Mouse (Mus musculus): ENCODE measurements around the gene Fam214b.

Fam214b gene

DNA sequence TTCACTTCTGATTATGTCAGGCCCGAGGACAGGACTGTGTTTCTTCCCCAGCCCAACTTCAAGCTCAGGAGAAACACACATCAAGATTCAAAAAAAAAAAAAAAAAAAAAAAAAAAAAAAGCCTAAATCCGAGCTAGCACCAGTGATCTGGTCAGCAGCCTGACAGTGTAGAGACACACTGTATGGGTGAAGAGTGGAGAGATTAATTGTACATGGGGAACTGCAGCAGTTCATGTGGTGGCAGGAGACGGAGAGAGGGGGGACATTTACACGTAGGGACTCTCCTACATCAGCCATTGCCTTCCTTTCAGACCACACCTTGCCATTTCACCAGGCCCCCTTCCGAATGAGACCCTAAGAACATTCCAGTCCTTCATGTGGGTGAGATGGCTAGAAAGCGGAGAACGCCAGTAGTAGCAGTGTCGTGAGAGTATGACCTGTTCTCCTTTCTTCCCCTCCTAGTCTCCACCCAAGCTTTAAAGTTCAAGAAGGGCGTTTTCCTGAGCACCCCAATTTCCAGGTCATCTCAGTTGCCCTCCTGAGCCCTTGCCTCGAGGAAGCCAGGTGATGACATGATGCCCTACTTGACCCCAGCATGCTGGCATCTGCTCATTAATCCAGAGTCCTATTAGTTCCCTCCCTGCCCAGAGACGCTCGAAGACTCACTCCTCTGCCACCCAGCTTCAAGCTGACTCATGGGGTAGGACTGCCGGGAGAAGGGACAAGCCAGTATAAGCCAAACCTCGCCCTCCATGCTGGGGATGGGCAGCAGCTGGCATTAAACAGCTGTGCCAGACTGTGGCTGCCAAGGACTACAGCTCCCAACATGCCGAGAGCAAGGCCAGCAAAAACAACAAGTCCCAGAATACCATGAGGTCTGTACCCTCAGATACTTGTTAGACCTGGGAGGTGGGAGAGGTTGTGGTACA lies 7.2 kb downstream of the Fam214b start:
- DNase-seq (ENCODE audit: low read depth, low spot score), result peak; percentile 61

- no peak for DNase-seq (ENCODE audit: low read depth, low spot score)
These were observed 8.0 kb downstream of the Fam214b start for GRCm38 (mm10) chr4:43037860-43038566.

GRCm38 (mm10) chr4:43036356-43036755 lies 9.7 kb downstream of the Fam214b start:
- no peak for DNase-seq (ENCODE audit: low read depth, low spot score)

DNA sequence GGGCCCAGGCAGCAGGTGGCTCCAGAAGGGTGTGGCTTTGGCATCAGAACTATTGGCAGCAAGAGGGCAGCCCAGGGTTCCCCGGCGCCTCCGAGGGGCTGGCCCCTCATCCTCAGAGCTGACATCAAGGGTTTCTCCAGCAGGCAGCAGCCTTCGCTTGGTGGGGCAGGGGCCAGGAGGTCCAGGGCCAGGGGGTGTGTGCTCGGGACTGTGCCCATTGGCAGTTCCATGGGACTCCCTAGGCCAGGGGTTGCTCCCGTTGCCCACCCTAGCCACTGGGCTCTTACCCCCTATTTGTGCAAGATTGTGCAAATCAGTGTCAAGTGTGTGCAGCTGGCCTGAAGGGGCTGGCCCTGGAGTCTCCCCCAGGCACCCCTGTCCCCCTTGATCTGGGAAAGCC lies 10.2 kb downstream of the Fam214b start:
- DNase-seq (ENCODE audit: low read depth, low spot score), result no peak

GRCm38 (mm10) chr4:43033481-43033880 lies 12.5 kb downstream of the Fam214b start:
- DNase-seq (ENCODE audit: low read depth, low spot score), result no peak

DNA sequence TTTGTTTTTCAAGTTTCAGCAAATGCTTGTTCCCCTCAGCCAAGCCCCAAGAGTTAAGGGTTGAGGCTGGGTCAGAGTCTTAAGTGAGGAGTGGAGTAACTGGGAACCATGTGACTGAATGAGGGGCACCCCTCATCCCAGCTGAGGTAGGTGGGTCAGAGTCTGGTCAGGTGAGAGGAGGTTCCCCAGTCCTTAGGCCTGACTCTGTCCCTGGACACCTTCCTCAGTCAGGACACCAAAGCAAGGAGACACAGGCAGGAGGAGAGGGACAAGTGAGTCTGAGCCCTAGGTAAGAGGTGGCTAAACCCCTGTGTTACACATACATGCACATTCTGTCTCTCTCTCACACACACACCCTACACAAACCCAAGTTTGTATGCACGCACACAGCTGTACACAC lies 13.5 kb downstream of the Fam214b start:
- no peak for DNase-seq (ENCODE audit: low read depth, low spot score)

- peak; percentile 98 for DNase-seq (ENCODE audit: low read depth, low spot score)
These were observed 14.6 kb downstream of the Fam214b start, which contains the start of gene Stoml2 for GRCm38 (mm10) chr4:43031237-43031995. TSS of gene Stoml2 (minus strand) at chr4:43031710.

- DNase-seq (ENCODE audit: low read depth, low spot score), result no peak
These were observed 15.2 kb downstream of the Fam214b start for GRCm38 (mm10) chr4:43030780-43031230.

GRCm38 (mm10) chr4:43030352-43030751 lies 15.7 kb downstream of the Fam214b start:
- DNase-seq (ENCODE audit: low read depth, low spot score), result no peak

- DNase-seq (ENCODE audit: low read depth, low spot score), result no peak
These were observed 16.3 kb downstream of the Fam214b start for GRCm38 (mm10) chr4:43029749-43030148.

DNA sequence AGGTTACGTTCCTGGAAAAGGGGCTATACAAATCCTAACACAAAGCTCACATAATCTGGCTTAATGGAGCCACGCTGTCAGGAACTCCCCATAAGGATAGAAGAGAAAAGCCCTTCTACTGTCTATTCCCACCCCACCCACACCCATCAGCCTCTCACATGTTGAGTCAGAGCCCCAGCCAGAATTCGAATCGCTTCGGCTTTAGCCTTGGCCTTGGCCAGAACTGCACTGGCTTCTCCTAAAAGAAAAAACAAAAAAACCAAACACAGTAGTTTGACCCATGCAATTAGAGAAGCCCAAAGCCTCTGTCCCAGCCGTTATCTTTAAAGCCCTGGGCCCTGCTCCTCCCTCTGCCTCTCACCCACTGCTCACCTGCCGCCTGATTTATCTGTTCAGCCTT lies 16.9 kb downstream of the Fam214b start:
- DNase-seq (ENCODE audit: low read depth, low spot score), result no peak

GRCm38 (mm10) chr4:43025084-43025960 lies 20.7 kb downstream of the Fam214b start, which contains the start of gene Pigo:
TSS of gene Pigo (minus strand) at chr4:43025819.
- peak; percentile 93 for DNase-seq (ENCODE audit: low read depth, low spot score)

DNA sequence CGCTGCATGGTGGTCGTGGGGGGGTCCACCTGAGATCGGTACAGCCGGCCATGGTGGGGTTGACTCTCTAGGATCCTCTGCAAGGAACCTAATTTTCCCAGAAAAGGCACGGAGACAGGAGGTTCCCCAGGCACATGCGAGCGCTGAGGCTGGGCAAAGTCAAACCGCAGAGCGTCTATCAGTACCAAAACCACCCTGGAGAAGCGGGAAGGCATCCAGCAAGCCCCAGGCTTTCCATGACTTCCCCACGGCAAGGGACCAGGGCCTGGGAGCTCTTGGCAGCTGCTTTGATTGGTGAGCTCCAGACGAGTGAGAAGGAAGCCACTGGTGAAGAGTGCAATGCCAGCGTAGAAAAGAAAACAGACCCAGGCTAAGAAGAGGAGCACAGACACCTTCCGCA lies 21.3 kb downstream of the Fam214b start:
- DNase-seq (ENCODE audit: low read depth, low spot score), result no peak

DNA sequence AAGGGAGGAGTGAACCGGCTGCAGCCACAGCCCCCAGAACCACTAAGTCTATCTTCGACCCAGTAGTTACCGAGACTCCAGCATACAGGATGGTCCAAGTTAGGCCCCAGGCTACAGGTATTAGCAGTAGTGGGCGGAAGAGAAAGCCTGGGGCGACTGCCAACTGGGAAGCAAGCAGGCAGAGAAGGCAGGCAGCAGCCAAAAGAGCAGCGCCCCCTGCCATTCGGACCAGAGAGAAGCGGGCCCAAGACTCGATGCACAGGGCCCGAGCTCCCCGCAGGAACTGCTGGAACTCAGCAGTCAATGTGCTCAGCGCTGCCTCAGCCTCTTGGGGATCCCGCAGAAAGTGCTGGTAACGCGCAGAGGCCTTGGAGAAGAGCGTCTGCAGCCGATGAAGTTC lies 24.7 kb downstream of the Fam214b start:
- DNase-seq (ENCODE audit: low read depth, low spot score), result no peak

- DNase-seq (ENCODE audit: low read depth, low spot score), result no peak
These were observed 25.1 kb downstream of the Fam214b start for GRCm38 (mm10) chr4:43020876-43021275.

DNA sequence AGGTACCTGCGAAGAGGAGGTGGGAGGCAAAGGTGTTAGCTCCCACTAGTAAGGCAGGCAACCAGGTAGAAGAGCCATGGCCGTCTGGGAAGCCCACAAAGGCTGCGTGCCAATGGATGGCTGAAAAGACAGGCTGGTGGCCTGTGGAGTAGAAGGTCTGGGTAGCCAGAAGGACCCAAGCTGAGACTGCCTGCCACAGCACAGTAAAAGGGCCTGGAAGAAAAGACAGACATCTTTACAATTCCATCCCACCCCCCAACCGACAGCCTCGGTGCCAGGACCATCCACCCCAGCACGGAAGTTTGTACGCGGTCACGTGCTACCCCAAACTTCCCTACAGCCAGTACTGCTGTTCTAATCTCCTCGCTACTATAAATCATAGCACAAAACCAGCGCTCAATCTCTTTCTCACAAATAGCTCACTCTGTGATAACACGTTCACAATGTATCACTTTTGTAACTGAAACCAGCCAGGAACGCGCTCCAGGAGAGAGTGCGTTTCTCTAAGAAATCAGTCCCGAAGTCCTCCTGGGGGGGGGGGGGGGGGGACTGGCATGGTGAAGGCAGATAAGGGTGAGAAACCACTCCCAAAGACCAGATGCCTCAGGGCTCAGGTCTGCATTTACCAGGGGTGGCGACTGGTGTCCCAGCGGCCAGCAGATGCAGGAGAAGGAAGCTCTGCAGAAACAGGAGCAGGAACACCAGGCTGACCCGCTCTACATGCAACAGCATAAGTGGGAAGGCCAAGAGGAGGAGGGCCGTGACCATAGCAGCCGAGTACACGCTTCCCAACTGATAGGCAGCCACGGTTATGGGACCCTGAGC lies 26.2 kb downstream of the Fam214b start:
- no peak for DNase-seq (ENCODE audit: low read depth, low spot score)

DNA sequence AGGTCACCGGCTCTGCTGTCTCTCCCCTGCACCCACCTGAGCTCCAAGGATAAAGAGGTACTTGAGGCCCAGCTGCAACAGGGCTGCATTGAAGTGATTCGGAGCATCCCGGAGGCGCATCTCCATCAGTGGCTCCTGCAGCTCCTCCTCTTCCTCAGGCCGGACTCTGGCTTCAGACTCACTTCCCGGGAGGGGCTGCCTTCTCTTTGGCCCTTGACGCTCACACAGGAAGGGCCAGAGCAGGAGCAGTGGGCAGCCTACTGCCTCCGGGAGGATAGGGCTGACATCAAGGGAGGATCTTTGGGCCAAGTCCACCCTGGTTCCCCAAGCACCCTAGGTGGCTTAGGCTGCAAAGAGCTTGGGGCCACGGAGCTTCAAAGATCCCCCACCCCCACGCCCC lies 26.8 kb downstream of the Fam214b start:
- no peak for DNase-seq (ENCODE audit: low read depth, low spot score)

DNA sequence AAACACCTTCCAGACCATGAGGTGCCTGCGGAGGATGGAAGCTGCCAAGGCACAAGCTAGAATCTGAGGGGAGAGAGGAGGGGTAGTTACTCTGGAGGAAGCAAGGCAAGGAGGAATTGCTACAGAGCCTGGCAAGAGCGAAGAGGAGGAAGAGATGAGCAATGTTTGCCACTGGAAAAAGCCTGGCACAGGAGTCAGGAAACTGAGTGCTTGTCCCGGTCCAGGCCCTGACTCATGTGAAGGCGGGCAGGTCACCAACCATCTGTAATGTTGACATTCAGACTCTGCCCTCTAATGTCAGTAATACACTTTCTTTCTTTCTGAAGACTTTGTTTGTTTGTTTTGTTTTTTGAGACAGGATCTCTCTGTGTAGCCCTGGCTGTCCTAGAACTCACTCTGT lies 27.9 kb downstream of the Fam214b start:
- DNase-seq (ENCODE audit: low read depth, low spot score), result no peak

DNA sequence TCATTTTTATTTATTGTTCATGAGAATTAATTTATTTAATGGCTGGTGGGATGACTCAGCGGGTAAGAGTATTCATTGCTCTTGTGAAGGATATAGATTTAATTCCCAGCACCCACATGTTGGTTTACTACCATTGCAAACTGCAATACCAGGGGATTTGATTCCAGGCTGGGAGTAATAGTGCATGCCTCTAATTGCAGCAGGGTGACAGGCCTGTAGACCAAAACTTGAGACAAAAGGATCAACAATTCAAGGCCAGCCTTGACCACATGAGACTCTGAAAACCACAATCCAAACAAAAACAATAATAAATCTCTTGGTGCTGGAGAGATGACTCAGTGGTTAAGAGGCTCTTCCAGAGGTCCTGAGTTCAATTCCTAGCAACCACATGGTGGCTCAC lies 33.9 kb downstream of the Fam214b start:
- DNase-seq (ENCODE audit: low read depth, low spot score), result no peak
